Comparison of ENCODE assay signal across 8 mouse cellular contexts in the genomic region with DNA sequence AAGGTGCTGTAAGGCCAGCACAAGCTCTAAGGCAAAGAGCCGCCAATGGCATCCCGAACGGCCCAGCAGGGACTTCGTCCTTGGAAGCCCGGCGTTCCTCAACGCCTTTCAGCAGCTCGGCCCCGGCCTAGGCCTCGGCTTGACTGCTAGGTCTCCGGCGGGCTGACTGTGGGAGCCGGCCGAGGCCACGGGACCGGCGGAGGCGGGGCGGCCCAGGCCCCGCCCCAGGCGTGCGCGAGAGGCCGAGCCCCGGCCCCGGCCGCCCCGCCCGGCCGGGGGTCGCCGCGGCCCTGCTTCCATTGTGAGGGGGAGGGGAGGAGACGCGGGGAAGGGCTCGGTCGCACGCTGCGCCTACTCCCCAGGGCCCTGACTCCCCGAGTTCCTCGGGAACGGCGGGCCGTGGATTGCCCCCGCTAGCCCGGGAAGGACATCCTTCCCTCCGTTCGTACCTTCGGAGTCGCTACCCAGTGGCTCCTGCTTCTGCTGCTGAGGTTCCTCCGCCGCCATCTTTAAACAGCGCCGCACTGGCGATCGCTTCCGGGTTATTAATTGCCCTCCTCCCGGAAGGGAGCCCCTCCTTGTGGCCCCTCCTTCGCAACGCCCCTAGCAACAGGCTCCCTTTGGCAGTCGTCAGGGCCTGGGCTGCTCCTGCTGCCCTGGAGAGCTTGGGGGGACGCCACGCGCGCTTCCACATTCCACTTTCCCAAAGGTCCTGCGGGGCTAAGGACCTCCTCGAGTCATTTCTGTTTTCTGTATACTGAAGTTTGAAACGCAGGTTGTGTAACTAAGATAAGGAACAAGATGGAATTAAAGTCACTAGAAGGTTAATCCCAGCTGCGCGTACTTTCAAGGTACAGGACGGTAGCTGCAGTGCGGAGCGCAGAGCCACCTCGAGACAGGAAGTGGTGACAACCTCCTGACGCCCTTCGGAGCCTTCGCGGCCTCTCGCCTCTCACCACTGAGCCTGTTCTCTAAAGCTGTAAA. TPM values are rescaled to one million over a fixed set of nuclear protein-coding genes. Genes with fewer than 3 reads are reported as not detected.
DNase-seq lines count a peak whose midpoint lies in the region; ATAC-seq and TF ChIP-seq lines count a peak whose summit lies in the region.

Gene Otub1 (minus strand): TSS at position 564 of the 984 bp plus-strand sequence.

- DNase-seq in 3134 (ENCODE audit: extremely low read depth, insufficient read length, low spot score): peak; percentile 90
- peak; percentile 96 for DNase-seq in adrenal gland, postnatal 36 days
- peak; percentile 94 to 95 for DNase-seq in heart, adult 2 months
- DNase-seq in kidney, adult 8-10 months: peak; percentile 94
- DNase-seq in spleen, postnatal 10 days (ENCODE audit: low spot score in 2 of 2): peak; percentile 85 to 95

- peak; percentile 93 for ATAC-seq in embryonic facial prominence, embryonic 13.5 days (ENCODE audit: insufficient number of reproducible peaks, insufficient read depth, low FRiP score, low TSS enrichment, low read depth)
- ATAC-seq in limb, embryonic 13.5 days (ENCODE audit: low FRiP score, low read depth): peak; percentile 96
- ATAC-seq in midbrain, embryonic 16.5 days: peak; percentile 96

- under 1% methylated on average over 63 of the region's 79 CpGs for WGBS in embryonic facial prominence, embryonic 13.5 days
- under 1% methylated on average over 70 of the region's 79 CpGs for WGBS in heart, adult 2 months
- under 1% methylated on average over 68 of the region's 79 CpGs for WGBS in limb, embryonic 13.5 days
- under 1% methylated on average over 75 of the region's 79 CpGs for WGBS in midbrain, embryonic 16.5 days

- peak within 1 kb of the TSS; percentile 85 for H3K4me3 ChIP-seq in embryonic facial prominence, embryonic 13.5 days
- peak within 1 kb of the TSS; percentile 71 for H3K4me3 ChIP-seq in heart, adult 2 months
- H3K4me3 ChIP-seq in limb, embryonic 13.5 days: peak within 1 kb of the TSS; percentile 87
- H3K4me3 ChIP-seq in midbrain, embryonic 16.5 days (ENCODE audit: low read depth, low read length): peak within 1 kb of the TSS; percentile 87

- peak within 1 kb of the TSS; percentile 84 for H3K4me2 ChIP-seq in embryonic facial prominence, embryonic 13.5 days
- peak within 1 kb of the TSS; percentile 88 for H3K4me2 ChIP-seq in limb, embryonic 13.5 days (replicated peaks)
- H3K4me2 ChIP-seq in midbrain, embryonic 16.5 days (ENCODE audit: low read length): peak within 1 kb of the TSS; percentile 92

- H3K9ac ChIP-seq in embryonic facial prominence, embryonic 13.5 days: peak within 1 kb of the TSS; percentile 87
- peak within 1 kb of the TSS; percentile 82 for H3K9ac ChIP-seq in heart, adult 2 months (ENCODE audit: low read depth, low read length)
- peak within 1 kb of the TSS; percentile 85 for H3K9ac ChIP-seq in limb, embryonic 13.5 days
- H3K9ac ChIP-seq in midbrain, embryonic 16.5 days (ENCODE audit: low read depth, low read length): peak within 1 kb of the TSS; percentile 71

- TF ChIP-seq POLR2A in heart, adult 2 months (IDR thresholded peaks at IDR 0.05; ENCODE audit: insufficient read depth, low read depth, low read length): peak; percentile 86

- intact Hi-C loops in heart, adult 2 months (cut with DNase I): no loop called here

- no peaks in the 10 kb centered on the region for H3K9me3 ChIP-seq in embryonic facial prominence, embryonic 13.5 days
- H3K9me3 ChIP-seq in limb, embryonic 13.5 days: no peaks in the 10 kb centered on the region
- H3K9me3 ChIP-seq in midbrain, embryonic 16.5 days (replicated peaks; ENCODE audit: control insufficient read depth, low read length, poor library complexity, severe bottlenecking): no peaks in the 10 kb centered on the region

- H3K4me1 ChIP-seq in embryonic facial prominence, embryonic 13.5 days: peaks cover 23% of the 10 kb centered on the region
- H3K4me1 ChIP-seq in heart, adult 2 months (ENCODE audit: control insufficient read depth, insufficient read depth, low read length): peaks cover 9% of the 10 kb centered on the region
- peaks cover 27% of the 10 kb centered on the region for H3K4me1 ChIP-seq in limb, embryonic 13.5 days
- H3K4me1 ChIP-seq in midbrain, embryonic 16.5 days (ENCODE audit: control insufficient read depth, insufficient read depth, low read length): peaks cover 19% of the 10 kb centered on the region

- TF ChIP-seq EP300 in heart, adult 2 months (IDR thresholded peaks at IDR 0.05; ENCODE audit: insufficient read depth, low read depth, low read length): peak; percentile 64; the same call in 1 of the 2 replicates

- peaks cover 30% of the 10 kb centered on the region for H3K36me3 ChIP-seq in embryonic facial prominence, embryonic 13.5 days
- peaks cover 3% of the 10 kb centered on the region for H3K36me3 ChIP-seq in heart, adult 2 months (ENCODE audit: control insufficient read depth, insufficient read depth, low read length)
- peaks cover 34% of the 10 kb centered on the region for H3K36me3 ChIP-seq in limb, embryonic 13.5 days
- peaks cover 18% of the 10 kb centered on the region for H3K36me3 ChIP-seq in midbrain, embryonic 16.5 days (ENCODE audit: control insufficient read depth, insufficient read depth, low read length)

- no peaks in the 10 kb centered on the region for H3K27me3 ChIP-seq in embryonic facial prominence, embryonic 13.5 days
- no peaks in the 10 kb centered on the region for H3K27me3 ChIP-seq in heart, adult 2 months (ENCODE audit: control insufficient read depth, insufficient read depth, low read length)
- H3K27me3 ChIP-seq in limb, embryonic 13.5 days: no peaks in the 10 kb centered on the region
- no peaks in the 10 kb centered on the region for H3K27me3 ChIP-seq in midbrain, embryonic 16.5 days (ENCODE audit: control insufficient read depth, insufficient read depth, low read depth, low read length)

- no peak for TF ChIP-seq CTCF in heart, adult 2 months (IDR thresholded peaks at IDR 0.05)

- H3K79me2 ChIP-seq in heart, adult 2 months (replicated peaks; ENCODE audit: control insufficient read depth, insufficient read depth, low read length): no peaks in the 10 kb centered on the region

- peak within 1 kb of the TSS; percentile 96 for H3K27ac ChIP-seq in embryonic facial prominence, embryonic 13.5 days
- H3K27ac ChIP-seq in heart, adult 2 months: peak within 1 kb of the TSS; percentile 91
- peak within 1 kb of the TSS; percentile 95 for H3K27ac ChIP-seq in limb, embryonic 13.5 days
- peak within 1 kb of the TSS; percentile 89 for H3K27ac ChIP-seq in midbrain, embryonic 16.5 days (ENCODE audit: low read length)

RNA-seq across cellular contexts. Expression of gene Otub1, which starts in this region (rescaled TPM):
- total RNA-seq in adrenal gland, postnatal 36 days (2021): 100 to 1,000 TPM; 118 to 130 TPM
- 205 and 228 TPM in 2 replicates for polyA plus RNA-seq in embryonic facial prominence, embryonic 13.5 days (2015; fragmentation: Nextera tagmentation; extraction: Ambion mirVana)
- total RNA-seq in heart, adult 2 months (2021): 10 to 100 TPM; 62.1 to 70.9 TPM
- 73.3 and 84.2 TPM in 2 replicates for polyA plus RNA-seq in heart, adult 2 months (2012; rRNA removed)
- 226 and 229 TPM in 2 replicates for polyA plus RNA-seq in limb, embryonic 13.5 days (2015; fragmentation: Nextera tagmentation; extraction: Ambion mirVana)
- 235 and 240 TPM in 2 replicates for polyA plus RNA-seq in midbrain, embryonic 16.5 days (2015; fragmentation: Nextera tagmentation; extraction: Ambion mirVana)

Comparison
In these comparisons a context has a peak if more than half of its experiments do, and no peak if none do; other contexts are left out.
1. Peak in every context shown above with its lines: DNase-seq, ATAC-seq, H3K4me3 ChIP-seq and H3K27ac ChIP-seq.